Mouse (Mus musculus): ENCODE data around the gene Cep128. TPM values are rescaled to one million over a fixed set of nuclear protein-coding genes. Genes with fewer than 3 reads are reported as not detected.

Cep128 gene
- polyA plus RNA-seq, 1 experiment from 2014 or later, result 8.9 TPM

- H3K36me3 ChIP-seq (ENCODE audit: control insufficient read depth, insufficient read depth), result no peaks in the 10 kb centered on the region
- H3K4me1 ChIP-seq (ENCODE audit: control insufficient read depth, low read depth, low read length), result no peaks in the 10 kb centered on the region
- H3K27ac ChIP-seq (ENCODE audit: low read length), result no peak overlapping the region
- WGBS (ENCODE audit: insufficient replicate concordance), result 57% methylated on average over 5 of the region's 5 CpGs
- no peak for ATAC-seq (ENCODE audit: low read depth)
- no peaks in the 10 kb centered on the region for H3K9me3 ChIP-seq (replicated peaks; ENCODE audit: control insufficient read depth, low read length)
- no peaks in the 10 kb centered on the region for H3K27me3 ChIP-seq (ENCODE audit: control insufficient read depth, insufficient read depth, low read depth, low read length)
- H3K4me3 ChIP-seq (ENCODE audit: low read depth, low read length), result no peak overlapping the region
- no peak overlapping the region for H3K4me2 ChIP-seq (ENCODE audit: low read depth, low read length)
- H3K9ac ChIP-seq (ENCODE audit: low read depth, low read length), result no peak overlapping the region
These were observed 422.7 kb downstream of the Cep128 start for GRCm38 (mm10) chr12:90961386-90962017.

DNA sequence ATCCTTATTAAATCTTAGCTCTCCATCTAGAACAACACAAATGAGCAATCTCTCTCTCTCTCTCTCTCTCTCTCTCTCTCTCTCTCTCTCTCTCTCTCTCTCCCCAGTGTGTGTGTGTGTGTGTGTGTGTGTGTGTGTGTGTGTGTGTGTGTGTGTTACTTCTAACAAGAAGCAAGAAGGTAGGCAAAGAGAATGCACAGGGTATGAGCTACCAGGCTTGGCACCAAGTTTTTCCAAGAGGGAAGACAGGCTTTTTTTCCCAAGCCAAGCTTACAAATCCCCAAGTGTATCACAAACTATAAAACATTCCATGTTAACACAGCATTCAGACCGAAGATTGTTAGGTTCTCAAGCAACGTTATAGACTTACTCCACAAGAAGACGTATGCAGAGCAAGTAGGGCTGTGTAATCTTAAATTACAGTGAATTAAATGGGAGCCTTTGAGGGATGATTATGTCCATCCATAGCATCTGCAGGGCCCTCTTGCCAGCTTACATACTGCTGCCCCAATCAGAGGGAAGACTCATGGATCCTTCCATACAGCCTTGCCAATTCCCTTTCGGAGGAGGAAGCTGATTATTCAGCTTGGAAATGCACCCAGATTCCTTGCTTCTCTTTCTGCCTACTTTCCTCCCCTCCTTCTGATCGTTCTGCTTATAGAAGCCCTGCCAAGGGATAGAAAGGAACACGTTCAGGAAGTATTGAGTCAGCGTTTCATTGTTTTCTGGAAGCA is 429.3 kb downstream of the Cep128 start:
- H3K27ac ChIP-seq (ENCODE audit: low read length), result no peak overlapping the region
- H3K36me3 ChIP-seq (ENCODE audit: control insufficient read depth, insufficient read depth), result no peaks in the 10 kb centered on the region
- ATAC-seq (ENCODE audit: low read depth), result no peak
- H3K9ac ChIP-seq (ENCODE audit: low read depth, low read length), result no peak overlapping the region
- H3K4me2 ChIP-seq (ENCODE audit: low read depth, low read length), result no peak overlapping the region
- H3K4me1 ChIP-seq (ENCODE audit: control insufficient read depth, low read depth, low read length), result no peaks in the 10 kb centered on the region
- 47% methylated on average over 7 of the region's 7 CpGs for WGBS (ENCODE audit: insufficient replicate concordance)
- no peaks in the 10 kb centered on the region for H3K27me3 ChIP-seq (ENCODE audit: control insufficient read depth, insufficient read depth, low read depth, low read length)
- H3K9me3 ChIP-seq (replicated peaks; ENCODE audit: control insufficient read depth, low read length), result no peaks in the 10 kb centered on the region
- H3K4me3 ChIP-seq (ENCODE audit: low read depth, low read length), result no peak overlapping the region

Small RNA genes within 50 kb of the gene (microRNA-seq; reads per million reads assigned to microRNA genes)
- not detected for gene Gm44370

Other genes with a start within 250 kb of the Cep128 start
- gene Tshr, start 154 bp upstream of the Cep128 start, polyA plus RNA-seq (2015; fragmentation: Nextera tagmentation; extraction: Ambion mirVana), result 0.07 and 0.09 TPM in 2 replicates
- gene Gtf2a1, start 206.1 kb upstream of the Cep128 start, polyA plus RNA-seq (2015; fragmentation: Nextera tagmentation; extraction: Ambion mirVana), result 17.3 and 19.2 TPM in 2 replicates